Mouse (Mus musculus) liver, embryonic 16.5 days (tissue): Measurements from ENCODE around the gene Lmbrd1. TPM values are rescaled to one million over a fixed set of nuclear protein-coding genes. Genes with fewer than 3 reads are reported as not detected.

ENCODE experiments used
- polyA plus RNA-seq: library from polyadenylated mRNA; unstranded; fragments of >200 nt; fragmentation: Nextera tagmentation; extraction: Ambion mirVana; gene quantifications from 2 replicates; pipeline ENCODE4 v1.2.1, GENCODE M21; 2015

The Lmbrd1 gene
- polyA plus RNA-seq, 1 experiment from 2014 or later, result 17.1 TPM

Other genes starting within 250 kb of the Lmbrd1 start
- gene Col19a1, start 91.2 kb upstream of the Lmbrd1 start, polyA plus RNA-seq, result 0.02 and 0.09 TPM in 2 replicates